Mouse (Mus musculus): ENCODE results near the gene Arhgef26.

The Arhgef26 gene

DNA sequence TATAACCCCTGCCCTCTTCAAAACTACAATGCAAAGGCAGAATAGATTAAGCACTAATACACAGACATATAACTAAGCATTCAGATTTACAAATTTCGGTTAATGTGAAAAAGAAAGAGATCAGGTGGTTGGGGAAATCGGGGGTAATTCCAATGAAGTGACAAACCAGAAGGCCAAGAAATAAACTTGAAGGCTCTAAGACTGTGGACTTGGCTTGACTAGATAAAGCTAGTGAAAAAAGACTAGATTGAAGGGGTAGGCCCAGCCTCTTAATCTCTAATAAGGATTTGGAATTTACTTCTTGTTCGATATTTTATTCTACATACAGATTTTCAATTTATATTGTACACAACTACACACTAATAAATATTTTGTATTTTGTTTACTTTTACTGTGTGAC, at the start of gene Arhgef26:
Arhgef26 (plus strand) TSS at position 301 of the 400 bp plus-strand sequence.
- no peak for DNase-seq (ENCODE audit: low spot score in 2 of 2)

DNA sequence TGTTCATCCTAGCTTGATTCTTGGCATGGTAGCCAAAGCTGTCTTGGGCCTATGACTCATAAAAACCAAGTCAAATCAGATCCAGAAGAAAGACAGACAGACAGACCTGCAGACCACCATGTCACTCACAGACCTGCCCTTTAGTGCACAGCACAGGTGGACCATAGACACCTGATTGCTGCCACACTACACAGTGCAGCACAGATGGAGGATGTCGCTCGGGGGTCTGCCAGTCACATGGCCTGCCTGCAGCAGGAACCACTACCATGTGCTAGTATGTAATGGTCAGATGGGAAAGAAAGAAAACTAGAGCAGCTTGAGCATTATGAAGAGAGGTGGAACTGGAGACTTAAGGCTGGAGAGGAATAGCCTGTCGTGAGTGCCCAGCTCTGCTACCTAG, 27.7 kb upstream of the Arhgef26 start:
- no peak for DNase-seq (ENCODE audit: low spot score in 2 of 2)

DNA sequence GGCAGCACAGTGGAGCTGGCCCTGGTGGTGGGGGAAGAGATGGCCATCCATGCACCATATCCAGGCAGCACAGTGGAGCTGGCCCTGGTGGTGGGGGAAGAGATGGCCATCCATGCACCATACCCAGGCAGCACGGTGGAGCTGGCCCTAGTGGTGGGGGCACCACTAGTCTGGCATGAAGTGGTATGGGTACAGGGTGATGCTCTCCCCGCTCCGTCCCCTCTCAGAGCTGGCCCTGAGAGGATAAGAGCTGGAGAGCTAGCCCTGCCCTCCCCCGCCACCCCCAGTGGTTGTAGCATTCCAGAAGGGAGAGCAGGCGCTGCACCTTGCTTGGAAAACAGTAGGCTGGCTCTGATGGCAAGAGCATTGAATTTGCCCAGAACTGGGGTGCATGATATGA, 26.9 kb upstream of the Arhgef26 start:
- no peak for DNase-seq (ENCODE audit: low spot score in 2 of 2)

DNA sequence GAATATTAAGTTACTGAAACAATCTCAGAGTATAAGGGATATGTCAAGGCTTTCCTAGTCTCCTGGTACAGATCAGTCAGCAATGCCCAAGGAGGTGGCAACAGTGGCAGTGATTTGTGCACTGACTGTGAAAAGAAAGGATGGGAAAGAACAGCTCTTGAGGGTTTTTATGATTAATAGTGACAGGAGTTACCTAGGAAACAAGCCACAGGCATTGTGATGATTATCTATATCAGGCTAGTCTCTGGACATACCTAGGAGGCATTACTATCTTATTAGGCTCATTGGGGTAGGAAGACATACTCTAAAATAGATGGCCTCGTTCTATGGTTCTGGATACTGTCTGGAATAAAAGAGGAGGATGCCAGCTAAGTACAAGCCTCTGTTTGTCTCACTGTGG, 13.4 kb upstream of the Arhgef26 start:
- no peak for DNase-seq (ENCODE audit: low spot score in 2 of 2)

DNA sequence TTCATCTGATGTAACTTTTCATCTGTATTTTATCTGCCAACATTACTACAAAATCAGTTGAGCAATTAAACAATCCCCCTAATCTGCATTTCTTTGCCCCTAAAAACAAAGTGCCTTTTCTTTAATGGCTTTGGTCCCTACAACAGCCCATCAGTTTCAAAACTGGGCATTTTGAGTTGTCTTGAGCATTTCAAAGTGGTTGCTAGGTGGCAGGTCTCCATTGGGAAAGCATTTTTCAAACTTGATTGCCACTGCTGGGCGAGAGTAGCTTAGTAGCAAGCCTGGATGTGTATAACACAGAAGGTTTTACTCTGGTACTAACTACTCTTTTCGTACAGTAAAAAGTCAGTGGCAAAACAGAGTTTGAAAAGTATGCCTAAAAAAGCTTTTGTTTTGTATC, 10.2 kb upstream of the Arhgef26 start:
- no peak for DNase-seq (ENCODE audit: low spot score in 2 of 2)

DNA sequence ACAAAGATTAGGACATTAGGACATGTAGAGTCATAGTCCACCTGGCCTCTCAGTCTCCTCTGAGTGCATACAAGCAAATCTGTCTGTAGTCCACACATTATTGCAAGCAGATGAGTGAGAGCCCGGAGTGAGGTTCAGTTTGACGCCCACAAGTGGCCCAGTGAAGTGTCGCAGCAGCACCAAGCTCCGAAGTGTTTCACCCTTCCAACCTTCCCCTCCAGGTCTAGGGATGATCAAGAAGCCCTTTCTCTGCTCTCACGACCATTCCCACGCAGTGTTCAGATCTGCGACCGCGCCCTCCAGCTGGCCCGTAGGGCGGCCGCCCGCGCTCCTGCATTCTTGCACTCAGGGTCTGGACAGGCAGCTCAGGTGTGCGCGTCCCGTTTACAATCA, 313 bp downstream of the Arhgef26 start:
- DNase-seq (ENCODE audit: low spot score in 2 of 2), result no peak

DNA sequence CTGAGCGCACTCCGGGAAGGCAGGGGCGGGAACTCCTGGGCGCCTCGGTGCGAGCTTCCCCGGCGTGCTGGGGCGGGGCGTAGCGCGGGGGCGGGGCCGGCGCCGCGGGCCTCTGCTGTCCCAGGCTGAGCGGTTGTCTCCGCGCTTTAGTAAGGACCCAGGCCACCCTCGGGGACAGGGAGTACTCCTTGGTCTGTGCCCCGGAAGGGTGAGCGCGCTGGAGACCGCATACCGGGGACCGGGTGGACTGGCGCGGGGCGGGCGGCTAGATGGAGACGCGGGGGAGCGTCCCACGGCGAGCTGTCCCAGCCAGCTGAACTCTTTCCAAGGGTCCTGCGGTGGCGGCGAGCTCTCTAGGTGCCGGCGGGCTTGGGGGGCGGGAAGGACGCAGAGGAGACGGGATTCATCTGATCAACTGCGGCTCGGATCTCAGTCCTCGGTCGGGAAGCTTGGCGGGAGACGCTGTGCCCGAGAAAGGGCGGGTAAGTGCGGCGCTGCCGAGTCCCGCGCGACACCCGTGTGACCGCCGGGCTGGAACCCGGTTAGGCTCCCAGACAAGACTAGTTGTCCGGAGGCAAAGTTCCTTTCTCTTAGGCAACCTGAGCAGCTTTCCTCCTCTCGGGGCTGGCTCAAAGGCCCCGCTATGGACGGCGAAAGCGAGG, 841 bp downstream of the Arhgef26 start:
- DNase-seq (ENCODE audit: low spot score in 2 of 2), result no peak

DNA sequence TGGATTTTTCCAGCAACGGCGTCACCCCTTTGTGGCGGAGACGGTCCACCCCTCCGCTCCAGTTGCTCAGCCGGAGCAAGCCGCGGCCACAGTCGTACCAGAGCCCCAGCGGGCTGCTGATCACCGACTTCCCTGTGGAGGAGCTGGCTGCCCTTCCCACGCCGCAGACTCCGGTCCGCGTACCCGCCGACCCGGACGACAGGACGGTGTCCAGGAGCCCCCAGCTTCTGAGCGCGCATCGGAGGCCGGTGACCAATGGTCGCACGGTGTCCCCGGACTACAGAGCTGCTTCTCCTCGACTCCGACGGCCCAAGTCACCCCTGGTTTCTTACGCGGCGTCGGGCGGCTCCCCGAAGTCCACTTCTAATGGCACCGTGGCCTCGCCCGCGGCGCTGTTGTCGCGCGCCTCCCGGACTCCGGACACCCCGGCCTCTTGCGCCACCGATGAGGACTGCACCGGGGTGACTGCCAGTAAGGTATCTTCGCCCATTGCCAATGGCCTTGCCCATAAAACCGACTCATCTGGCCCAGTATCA, 1.4 kb downstream of the Arhgef26 start:
- no peak for DNase-seq (ENCODE audit: low spot score in 2 of 2)

DNA sequence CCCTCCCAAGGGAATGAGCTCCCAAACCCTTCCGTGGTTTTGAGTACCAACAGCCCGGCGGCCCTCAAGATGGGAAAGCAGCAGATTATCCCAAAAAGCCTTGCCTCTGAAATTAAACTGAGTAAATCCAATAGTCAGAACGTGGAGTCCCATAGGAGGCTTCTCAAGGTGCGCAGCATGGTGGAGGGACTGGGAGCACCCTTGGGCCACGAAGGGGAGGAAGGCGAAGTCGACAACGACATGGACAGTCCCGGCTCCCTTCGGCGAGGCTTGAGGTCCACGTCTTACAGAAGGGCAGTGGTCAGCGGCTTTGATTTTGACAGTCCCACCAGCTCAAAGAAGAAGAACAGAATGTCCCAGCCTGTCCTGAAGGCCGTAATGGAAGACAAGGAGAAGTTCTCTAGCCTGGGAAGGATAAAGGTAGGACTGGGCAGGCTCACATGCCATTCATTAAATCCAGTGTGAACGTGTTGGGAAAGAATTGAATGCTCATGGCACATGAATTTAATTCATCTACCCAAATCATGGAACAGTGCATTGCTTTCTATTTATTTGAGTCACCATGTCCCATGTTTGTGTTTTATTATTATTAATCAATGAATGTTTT, 2.1 kb downstream of the Arhgef26 start:
- no peak for DNase-seq (ENCODE audit: low spot score in 2 of 2)

DNA sequence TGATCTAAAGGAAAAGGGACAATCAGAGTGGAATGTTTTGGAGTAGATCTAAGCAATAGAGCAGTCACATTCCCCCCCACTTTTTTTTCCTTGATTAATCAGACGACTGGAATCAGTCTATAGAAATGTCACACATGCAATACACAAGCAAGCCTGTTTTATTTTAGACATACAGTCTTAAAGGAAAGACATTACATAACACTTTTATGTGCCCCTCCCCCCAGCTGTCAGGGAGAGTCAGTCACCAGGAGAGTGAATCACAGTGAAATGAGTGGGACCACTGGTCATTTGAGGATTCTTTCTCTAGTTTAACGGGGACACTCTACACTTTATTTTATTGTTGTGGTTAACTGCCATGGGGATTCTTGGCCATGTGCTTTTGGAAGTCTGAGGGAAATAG, 2.7 kb downstream of the Arhgef26 start:
- no peak for DNase-seq (ENCODE audit: low spot score in 2 of 2)

DNA sequence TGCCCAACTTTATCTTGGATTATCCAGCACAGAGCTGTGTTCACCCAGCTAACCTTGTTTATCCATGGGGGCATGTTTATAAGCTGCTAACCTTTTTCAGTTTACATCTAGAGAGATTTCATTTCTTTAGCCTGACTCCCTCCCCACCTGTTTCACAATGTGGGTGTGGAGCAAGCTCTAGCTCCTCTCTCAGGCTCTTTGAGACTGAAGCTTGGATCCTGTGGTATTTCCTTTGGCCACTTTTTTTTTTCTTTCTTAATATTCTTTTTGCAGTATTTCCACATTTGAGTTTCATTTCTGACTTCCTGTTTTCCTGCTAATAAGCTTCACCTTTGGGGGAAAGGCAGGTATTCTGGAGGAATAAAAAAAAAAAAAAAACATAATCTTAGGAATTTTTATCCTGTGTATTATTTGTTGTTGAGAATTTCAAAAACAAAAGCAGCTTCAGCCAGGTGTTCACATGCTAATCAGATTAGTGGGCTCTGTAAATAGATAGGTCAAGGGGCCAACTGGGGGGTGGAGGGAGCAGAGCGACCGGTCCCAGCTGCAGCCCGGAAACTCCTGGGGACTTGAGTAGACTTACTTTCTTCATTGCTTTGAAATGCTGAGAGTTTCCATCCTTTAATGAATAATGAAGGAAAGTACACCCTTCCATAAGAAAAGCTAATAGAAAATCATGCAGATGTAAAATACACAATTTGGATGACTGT, 3.5 kb downstream of the Arhgef26 start:
- DNase-seq (ENCODE audit: low spot score in 2 of 2), result no peak

DNA sequence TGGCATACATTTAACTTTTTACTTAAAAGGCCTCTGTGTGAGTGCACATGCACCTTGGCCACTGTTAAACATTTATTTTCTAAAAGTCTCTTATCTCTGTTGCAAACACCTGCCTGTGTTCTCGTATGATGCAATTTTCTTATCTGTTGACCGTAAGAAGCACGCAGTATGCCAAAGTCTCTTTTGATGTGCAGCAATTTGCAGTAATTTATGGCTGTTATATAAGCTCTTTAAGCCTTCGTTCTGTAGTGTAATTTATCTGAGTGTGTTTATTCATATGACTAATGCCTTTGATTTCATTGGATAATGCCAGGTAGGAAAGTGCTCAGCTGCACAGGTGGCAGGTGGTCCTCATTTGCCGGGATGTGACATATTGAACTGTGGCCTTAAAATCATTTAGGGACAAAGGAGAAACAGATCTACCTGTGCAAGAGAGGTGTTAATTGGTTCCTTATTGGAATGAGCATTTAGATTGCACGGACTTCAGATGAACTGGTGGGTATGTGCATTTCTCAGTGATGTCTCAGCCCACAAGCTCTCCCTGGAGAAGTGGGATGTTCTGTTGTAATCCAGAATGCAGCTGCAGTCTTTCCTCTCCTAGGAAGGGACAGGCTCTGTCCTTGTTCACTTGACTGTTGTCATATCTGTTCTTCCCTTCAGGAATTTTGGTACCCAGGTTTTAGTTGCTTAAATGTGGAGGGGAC, 10.5 kb downstream of the Arhgef26 start:
- DNase-seq (ENCODE audit: low spot score in 2 of 2), result no peak

DNA sequence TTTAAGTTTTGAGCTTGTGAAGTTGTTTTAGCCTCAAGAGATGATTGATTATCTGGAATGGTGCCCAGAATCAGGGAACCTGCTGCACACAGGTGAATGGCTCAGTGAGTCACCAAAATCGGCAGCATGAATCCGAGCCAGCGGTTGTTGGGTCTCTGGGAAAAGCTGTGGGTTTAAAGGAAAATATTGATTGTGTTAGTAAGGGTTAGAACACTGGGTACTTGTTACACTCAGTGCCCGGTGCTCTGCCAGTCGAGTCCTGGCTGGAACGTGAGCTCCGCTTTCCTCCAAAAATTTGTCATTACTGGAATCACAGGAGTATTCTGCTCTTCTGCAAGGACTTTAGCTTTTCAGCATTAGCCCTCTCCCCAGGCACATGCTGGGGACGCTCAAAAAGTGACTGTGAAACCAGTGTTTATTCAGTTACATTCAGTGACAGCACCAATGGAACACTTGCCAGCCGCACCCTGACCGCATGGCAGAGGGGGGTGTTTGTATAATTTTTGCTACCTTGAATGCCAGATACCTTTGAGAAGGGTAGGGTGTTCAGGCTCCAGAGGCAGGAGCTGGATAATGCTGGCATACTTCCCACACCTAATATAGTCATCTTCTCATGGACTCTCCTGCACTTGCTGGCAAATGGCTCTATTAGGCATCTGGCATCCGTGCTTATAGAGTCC, 11.2 kb downstream of the Arhgef26 start:
- no peak for DNase-seq (ENCODE audit: low spot score in 2 of 2)

DNA sequence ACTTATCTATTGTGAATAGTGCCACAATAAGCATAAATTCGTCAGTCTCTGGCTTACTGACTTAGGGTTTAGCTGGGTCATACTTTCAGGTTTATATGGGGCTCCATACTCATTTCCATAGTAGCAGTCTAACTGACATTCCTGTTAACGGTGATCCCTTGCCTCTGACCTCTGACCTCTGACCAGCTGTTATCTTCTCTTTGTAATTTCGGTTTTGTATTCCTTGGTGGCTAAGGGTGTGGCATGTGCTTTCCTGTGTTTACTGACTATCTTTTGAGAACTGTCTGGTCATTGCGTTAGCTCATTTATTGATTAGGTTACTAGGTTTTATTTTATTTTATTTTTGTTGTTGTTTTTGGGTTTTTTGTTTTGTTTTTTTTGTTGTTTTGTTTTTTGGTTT, 13.9 kb downstream of the Arhgef26 start:
- no peak for DNase-seq (ENCODE audit: low spot score in 2 of 2)

DNA sequence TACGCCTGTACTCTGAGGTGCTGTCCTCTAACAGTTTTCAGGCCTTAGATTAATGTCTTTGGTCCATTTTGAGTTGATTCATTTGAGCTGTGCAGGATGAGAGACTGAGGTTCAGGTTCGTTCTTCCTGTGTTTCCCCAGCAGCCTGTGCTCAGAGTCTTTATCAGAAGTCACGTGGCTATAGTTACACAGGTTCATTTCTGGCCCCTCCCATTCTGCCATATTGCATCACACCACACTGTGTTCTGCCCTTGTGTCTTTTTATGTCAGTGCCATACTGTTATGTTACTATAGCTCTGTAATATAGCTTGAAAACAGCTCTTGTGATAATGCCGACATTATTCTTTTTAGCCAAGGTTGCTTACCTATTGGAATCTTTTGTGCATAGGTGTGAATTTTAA, 14.7 kb downstream of the Arhgef26 start:
- no peak for DNase-seq (ENCODE audit: low spot score in 2 of 2)

DNA sequence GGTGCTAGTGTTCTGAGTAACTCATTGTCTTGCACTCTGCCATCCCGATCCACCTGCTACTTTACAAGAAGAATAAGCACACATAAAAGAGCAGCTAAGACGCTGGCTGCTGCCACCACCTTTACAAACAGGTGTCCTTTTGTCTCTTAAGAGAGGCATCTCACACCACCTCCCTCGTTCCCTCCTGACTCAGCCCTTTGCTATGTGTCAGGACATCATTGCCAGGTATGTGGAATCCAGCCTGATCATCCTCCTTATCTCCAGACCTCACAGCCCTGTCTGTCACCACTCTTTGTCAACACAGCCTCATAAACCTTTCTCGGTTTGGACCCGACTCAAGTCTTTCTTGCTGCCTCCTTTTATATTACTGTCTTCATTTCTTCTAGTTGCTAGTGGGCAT, 29.7 kb downstream of the Arhgef26 start:
- DNase-seq (ENCODE audit: low spot score in 2 of 2), result no peak

DNA sequence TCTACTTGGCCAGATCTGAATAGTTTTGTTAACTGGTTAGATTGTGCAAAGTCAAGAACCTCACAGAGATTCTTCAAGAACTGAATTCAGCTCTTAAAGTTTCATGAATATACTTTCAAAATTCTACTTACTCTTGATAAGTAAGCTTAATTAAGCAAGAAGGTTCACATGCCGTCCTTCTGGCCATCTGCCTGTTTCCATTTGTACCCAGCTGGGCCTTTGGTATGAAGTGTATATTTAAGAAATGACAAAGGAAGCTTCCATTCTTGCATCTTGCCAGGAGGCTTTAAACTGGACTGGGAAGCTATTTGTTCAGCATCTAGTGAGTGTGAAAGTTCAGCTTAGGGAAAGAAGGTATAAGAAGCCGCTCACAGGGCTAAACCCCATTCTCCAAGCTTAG, 34.7 kb downstream of the Arhgef26 start:
- DNase-seq (ENCODE audit: low spot score in 2 of 2), result no peak

DNA sequence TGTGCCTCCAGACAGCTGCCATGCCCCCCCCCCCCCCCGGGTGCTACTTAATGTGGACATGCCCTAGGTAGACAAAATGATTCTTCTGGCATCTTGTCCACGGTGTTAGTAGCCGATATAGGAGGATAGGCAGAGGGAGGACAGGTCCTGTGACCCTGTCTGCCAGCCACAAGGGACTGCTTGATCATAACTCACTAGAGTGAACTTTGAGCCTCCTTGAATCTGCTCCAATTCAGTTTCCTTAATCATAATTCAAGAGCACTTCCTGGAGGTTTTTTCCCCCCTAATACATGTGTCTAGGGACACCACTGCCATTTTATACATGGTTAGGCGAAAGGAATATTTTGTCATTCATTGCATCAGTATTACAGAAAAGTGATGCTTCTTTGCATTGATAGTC, 36.2 kb downstream of the Arhgef26 start:
- no peak for DNase-seq (ENCODE audit: low spot score in 2 of 2)

DNA sequence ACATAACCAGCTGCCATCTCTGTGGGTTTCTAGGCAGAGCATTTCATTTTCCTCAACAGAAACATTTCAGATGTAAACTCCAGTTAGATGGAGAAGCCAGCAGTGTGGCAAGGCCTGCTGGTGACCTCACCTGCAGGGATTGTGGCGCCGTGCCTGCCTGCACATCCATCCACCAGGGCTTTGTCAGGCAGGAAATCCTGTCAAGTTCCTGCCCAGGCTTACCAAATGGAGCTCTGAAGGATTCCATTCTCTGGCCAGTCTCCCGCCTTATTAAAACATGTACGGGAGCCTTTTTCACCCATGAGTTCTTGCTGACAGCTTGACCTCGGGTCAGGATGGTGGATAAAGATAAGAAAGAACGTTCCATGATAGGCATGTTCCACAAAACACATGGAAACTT, 36.7 kb downstream of the Arhgef26 start:
- no peak for DNase-seq (ENCODE audit: low spot score in 2 of 2)

DNA sequence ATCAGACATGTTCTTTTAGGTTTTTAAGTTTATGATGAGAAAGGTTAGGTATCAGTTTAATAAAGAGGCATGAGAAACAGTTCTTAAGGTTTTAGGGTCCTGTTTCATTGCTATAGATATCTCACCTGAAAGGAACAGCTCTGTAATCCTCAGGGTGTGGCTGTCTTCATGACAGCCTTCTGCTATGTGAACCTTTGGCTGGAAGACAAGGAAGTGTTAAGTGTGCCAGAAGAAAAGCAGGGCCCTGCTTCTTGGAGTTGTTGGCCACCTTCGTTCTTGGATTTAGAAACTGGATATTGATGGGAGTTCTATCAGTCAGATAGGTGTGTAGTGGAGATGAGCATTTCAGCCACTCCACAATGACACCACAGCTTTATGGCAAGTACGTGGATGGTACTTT, 38.6 kb downstream of the Arhgef26 start:
- no peak for DNase-seq (ENCODE audit: low spot score in 2 of 2)

DNA sequence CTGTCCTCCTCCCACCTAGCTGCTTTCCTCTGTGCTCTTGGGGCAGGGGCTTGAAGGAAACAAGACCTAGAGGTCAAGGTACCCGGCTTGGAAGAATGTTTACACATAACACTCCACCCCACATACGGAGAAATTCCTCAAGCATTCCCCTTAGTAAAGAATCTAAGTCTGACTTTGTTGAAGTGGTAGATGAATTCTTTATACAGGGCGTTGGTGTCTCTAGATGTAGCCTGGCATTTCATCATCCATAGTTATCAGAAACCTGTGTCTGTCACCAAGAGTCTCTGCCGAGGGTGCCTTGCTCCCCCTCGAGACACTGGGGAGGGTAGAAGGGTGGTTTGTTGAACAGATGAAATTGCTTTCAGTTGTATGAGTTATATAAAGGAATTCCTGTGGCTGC, 41.8 kb downstream of the Arhgef26 start:
- DNase-seq (ENCODE audit: low spot score in 2 of 2), result no peak

DNA sequence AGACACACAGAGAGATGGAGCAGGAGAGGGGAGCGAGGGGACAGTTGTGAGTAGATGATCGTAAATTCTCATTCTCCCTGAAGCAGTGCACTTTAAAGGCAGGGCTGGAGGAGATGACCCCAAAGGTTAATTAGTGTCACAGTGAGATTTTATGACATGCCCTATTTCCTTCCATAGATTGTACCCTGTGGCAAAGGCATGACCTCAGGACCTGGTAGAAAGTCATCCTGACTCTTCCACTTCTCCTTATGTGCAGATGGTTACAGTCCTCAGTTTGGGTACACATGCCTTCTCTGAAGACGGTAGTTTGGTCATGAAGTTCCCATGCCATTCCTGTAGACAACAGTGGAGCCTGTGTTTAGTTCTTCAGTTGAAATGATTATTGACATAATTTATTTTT, 42.3 kb downstream of the Arhgef26 start:
- no peak for DNase-seq (ENCODE audit: low spot score in 2 of 2)
